13 mouse cellular contexts compared by ENCODE assay signal in genomic region chr10:24634288-24634687, GRCm38 (mm10). TPM values are rescaled to one million over a fixed set of nuclear protein-coding genes. Genes with fewer than 3 reads are reported as not detected.
DNase-seq lines count a peak whose midpoint lies in the region; ATAC-seq and TF ChIP-seq lines count a peak whose summit lies in the region.
"Had no signal": no experiment of that assay in that cellular context is flagged by ENCODE, and none has a peak within 500 bp of the region (broad histone marks: within the 10 kb centered on the region; RNA-seq: fewer than 3 reads in every experiment).

No protein-coding gene starts in this region.

- TF ChIP-seq EP300 in heart, adult 2 months (IDR thresholded peaks at IDR 0.05; ENCODE audit: insufficient read depth, low read depth, low read length) = no peak; the same call in 1 of the 2 replicates

- DNase-seq in heart, adult 18-20 months = peak; percentile 61 to 82
- no peak for DNase-seq in heart, embryonic 10.5 days (ENCODE audit: low spot score)
- peak; percentile 60 to 65 for DNase-seq in heart, adult 2 months
- DNase-seq in kidney, adult 2 months = peak; percentile 57
- no peak for DNase-seq in natural killer cell, adult 2 months (ENCODE audit: low spot score in 2 of 2)
- no peak for DNase-seq in retina, embryonic 14.5 days (ENCODE audit: low spot score)
- DNase-seq: adrenal gland, adult 8-10 months; gastrocnemius, postnatal 10 days had no signal

- intact Hi-C loops in heart, adult 2 months (cut with DNase I) = loop anchor here (5.0 kb wide), 1 partner anchor 78 kb away; the partner anchor contains the start of gene Enpp1

- H3K4me2 ChIP-seq in hindbrain, embryonic 16.5 days (ENCODE audit: low read length) = no peak overlapping the region
- H3K4me2 ChIP-seq: limb, embryonic 12.5 days; neural tube, embryonic 15.5 days had no signal

- TF ChIP-seq POLR2A in heart, adult 2 months (IDR thresholded peaks at IDR 0.05; ENCODE audit: insufficient read depth, low read depth, low read length) = no peak
- no peak for TF ChIP-seq POLR2A in kidney, adult 2 months (IDR thresholded peaks at IDR 0.05; ENCODE audit: low read depth, low read length)

- no peak overlapping the region for H3K27ac ChIP-seq in heart, embryonic 10.5 days
- H3K27ac ChIP-seq in heart, adult 2 months = no peak overlapping the region; the same call in 1 of the 2 replicates
- no peak overlapping the region; the same call in 1 of the 2 replicates for H3K27ac ChIP-seq in kidney, adult 2 months (ENCODE audit: insufficient read depth, low read depth, low read length)
- no peak overlapping the region for H3K27ac ChIP-seq in hindbrain, embryonic 16.5 days (ENCODE audit: low read depth, low read length)
- H3K27ac ChIP-seq: limb, embryonic 12.5 days; neural tube, embryonic 15.5 days had no signal

- TF ChIP-seq CTCF in heart, adult 2 months (IDR thresholded peaks at IDR 0.05) = no peak
- no peak for TF ChIP-seq CTCF in kidney, adult 2 months (conservative IDR thresholded peaks at IDR 0.05; ENCODE audit: insufficient read depth, insufficient read length, low read depth, low read length)

- H3K9ac ChIP-seq in heart, adult 2 months (ENCODE audit: low read depth, low read length) = no peak overlapping the region
- no peak overlapping the region for H3K9ac ChIP-seq in hindbrain, embryonic 16.5 days (ENCODE audit: low read depth, low read length)
- H3K9ac ChIP-seq: limb, embryonic 12.5 days; neural tube, embryonic 15.5 days had no signal

- no peaks in the 10 kb centered on the region for H3K79me2 ChIP-seq in heart, adult 2 months (replicated peaks; ENCODE audit: control insufficient read depth, insufficient read depth, low read length)

- no peak overlapping the region for H3K4me3 ChIP-seq in heart, embryonic 10.5 days
- no peak overlapping the region for H3K4me3 ChIP-seq in heart, adult 2 months
- H3K4me3 ChIP-seq in kidney, adult 2 months (ENCODE audit: insufficient read depth, low read depth, low read length) = no peak overlapping the region
- no peak overlapping the region for H3K4me3 ChIP-seq in hindbrain, embryonic 16.5 days (ENCODE audit: low read length)
- H3K4me3 ChIP-seq: limb, embryonic 12.5 days; neural tube, embryonic 15.5 days had no signal

- WGBS in heart, embryonic 10.5 days = 65% methylated on average over 9 of the region's 9 CpGs
- WGBS in heart, adult 2 months = 41% methylated on average over 9 of the region's 9 CpGs
- 53% methylated on average over 9 of the region's 9 CpGs for WGBS in kidney, adult 2 months
- WGBS in hindbrain, embryonic 16.5 days = 76% methylated on average over 9 of the region's 9 CpGs

- H3K4me1 ChIP-seq in heart, embryonic 10.5 days = peaks cover 26% of the 10 kb centered on the region
- H3K4me1 ChIP-seq in heart, adult 2 months (ENCODE audit: control insufficient read depth, insufficient read depth, low read length) = peaks cover 5% of the 10 kb centered on the region
- H3K4me1 ChIP-seq in kidney, adult 2 months (ENCODE audit: control insufficient read depth, insufficient read depth, low read length) = peaks cover 3% of the 10 kb centered on the region; the same call in 1 of the 2 replicates
- no peaks in the 10 kb centered on the region; the same call in 1 of the 2 replicates for H3K4me1 ChIP-seq in hindbrain, embryonic 16.5 days (ENCODE audit: control insufficient read depth, insufficient read depth, low read depth, low read length)
- H3K4me1 ChIP-seq: neural tube, embryonic 15.5 days had no signal

- H3K36me3 ChIP-seq in heart, embryonic 10.5 days = no peaks in the 10 kb centered on the region
- H3K36me3 ChIP-seq in heart, adult 2 months (ENCODE audit: control insufficient read depth, insufficient read depth, low read length) = no peaks in the 10 kb centered on the region
- H3K36me3 ChIP-seq in kidney, adult 2 months (ENCODE audit: control insufficient read depth, insufficient read depth, low read length) = no peaks in the 10 kb centered on the region
- no peaks in the 10 kb centered on the region for H3K36me3 ChIP-seq in hindbrain, embryonic 16.5 days (ENCODE audit: control insufficient read depth, insufficient read depth, low read length)
- H3K36me3 ChIP-seq: limb, embryonic 12.5 days; neural tube, embryonic 15.5 days had no signal

- H3K9me3 ChIP-seq in heart, embryonic 10.5 days = no peaks in the 10 kb centered on the region
- H3K9me3 ChIP-seq in hindbrain, embryonic 16.5 days (ENCODE audit: control insufficient read depth, low read length) = no peaks in the 10 kb centered on the region
- H3K9me3 ChIP-seq: limb, embryonic 12.5 days; neural tube, embryonic 15.5 days had no signal

- ATAC-seq in megakaryocyte progenitor cell, adult 5-6 weeks (replicated peaks; ENCODE audit: poor library complexity) = peak; percentile 29
- no peak for ATAC-seq in hindbrain, embryonic 16.5 days

- H3K27me3 ChIP-seq in heart, embryonic 10.5 days (ENCODE audit: insufficient read depth, poor library complexity, severe bottlenecking) = no peaks in the 10 kb centered on the region
- H3K27me3 ChIP-seq in heart, adult 2 months (ENCODE audit: control insufficient read depth, insufficient read depth, low read length) = no peaks in the 10 kb centered on the region
- H3K27me3 ChIP-seq in kidney, adult 2 months (replicated peaks; ENCODE audit: control insufficient read depth, insufficient read depth, low read length) = no peaks in the 10 kb centered on the region
- no peaks in the 10 kb centered on the region for H3K27me3 ChIP-seq in hindbrain, embryonic 16.5 days (replicated peaks; ENCODE audit: control insufficient read depth, insufficient read depth, low read length)
- H3K27me3 ChIP-seq: CH12.LX; limb, embryonic 12.5 days; neural tube, embryonic 15.5 days had no signal

RNA-seq across cellular contexts. Expression of gene Ccn2, which starts 39.0 kb away (rescaled TPM):
- 100 to 1,000 TPM; 120 to 129 TPM for total RNA-seq in heart, adult 18-20 months (2021)
- 20.5 and 32.0 TPM in 2 replicates for polyA plus RNA-seq in heart, embryonic 10.5 days (2016; fragmentation: Nextera tagmentation; extraction: Ambion mirVana)
- total RNA-seq in heart, adult 2 months (2021) = 100 to 1,000 TPM in 1 of 2 experiments, 10 to 100 TPM in 1; 62.8 to 108 TPM
- 93.2 and 141 TPM in 2 replicates for polyA plus RNA-seq in heart, adult 2 months (2012; rRNA removed)
- polyA plus RNA-seq in kidney, adult 2 months (2012; rRNA removed) = 115 and 153 TPM in 2 replicates
- total RNA-seq in megakaryocyte progenitor cell, adult 5-6 weeks (2015) = not detected in 2 replicates
- total RNA-seq in megakaryocyte progenitor cell, adult 5-6 weeks (2017) = not detected in 2 replicates
- polyA plus RNA-seq in hindbrain, embryonic 16.5 days (2015; fragmentation: Nextera tagmentation; extraction: Ambion mirVana) = 3.6 and 5.4 TPM in 2 replicates
- total RNA-seq: CH12.LX had no signal

Comparison
In these comparisons a context has a peak if more than half of its experiments do, and no peak if none do; other contexts are left out.
1. DNase-seq: peak in heart, adult 18-20 months (2 of 2), heart, adult 2 months (2 of 2) and kidney, adult 2 months (single experiment); none in heart, embryonic 10.5 days (single experiment), natural killer cell, adult 2 months (0 of 2) and retina, embryonic 14.5 days (single experiment).